Mouse (Mus musculus): ENCODE results near the gene Rsf1.

- TF ChIP-seq CTCF (IDR thresholded peaks at IDR 0.05; ENCODE audit: low read depth) (no peak), EP300 (optimal IDR thresholded peaks at IDR 0.05) (no peak)
These were observed 1.2 kb upstream of the Rsf1 start for GRCm38 (mm10) chr7:97578361-97579066.

Measured in stomach, postnatal 0 days (tissue).